Mouse (Mus musculus) ovary, adult 18-20 months (tissue): ENCODE data around the gene Atp8a2.

Source experiments
- DNase-seq: peaks from one replicate; pipeline ENCODE4 v3.0.0; 2022; ENCODE audit warnings: low spot score, mixed read lengths

The Atp8a2 gene

GRCm38 (mm10) chr14:59715695-59716442 lies 481.1 kb downstream of the Atp8a2 start:
- no peak for DNase-seq

GRCm38 (mm10) chr14:59709505-59710335 lies 487.3 kb downstream of the Atp8a2 start:
- DNase-seq: no peak

GRCm38 (mm10) chr14:59708009-59708408 lies 489.0 kb downstream of the Atp8a2 start:
- no peak for DNase-seq

GRCm38 (mm10) chr14:59705326-59706058 lies 491.5 kb downstream of the Atp8a2 start:
- DNase-seq: no peak

- DNase-seq: no peak
Measured at GRCm38 (mm10) chr14:59701492-59701891, 495.5 kb downstream of the Atp8a2 start.

GRCm38 (mm10) chr14:59695160-59695559 lies 501.8 kb downstream of the Atp8a2 start:
- DNase-seq: no peak

GRCm38 (mm10) chr14:59692164-59692563 lies 504.8 kb downstream of the Atp8a2 start:
- DNase-seq: no peak

- DNase-seq: no peak
Measured at GRCm38 (mm10) chr14:59691402-59691801, 505.6 kb downstream of the Atp8a2 start.

GRCm38 (mm10) chr14:59690954-59691353 lies 506.0 kb downstream of the Atp8a2 start:
- no peak for DNase-seq

GRCm38 (mm10) chr14:59689596-59689995 lies 507.4 kb downstream of the Atp8a2 start:
- DNase-seq: no peak

GRCm38 (mm10) chr14:59686229-59686628 lies 510.8 kb downstream of the Atp8a2 start:
- DNase-seq: no peak

GRCm38 (mm10) chr14:59685343-59685742 lies 511.6 kb downstream of the Atp8a2 start:
- no peak for DNase-seq

GRCm38 (mm10) chr14:59681906-59682305 lies 515.1 kb downstream of the Atp8a2 start:
- no peak for DNase-seq

- DNase-seq: peak; percentile 82
Measured at GRCm38 (mm10) chr14:59677598-59678003, 519.4 kb downstream of the Atp8a2 start.

- peak; percentile 38 for DNase-seq
Measured at GRCm38 (mm10) chr14:59675330-59675729, 521.6 kb downstream of the Atp8a2 start.

- no peak for DNase-seq
Measured at GRCm38 (mm10) chr14:59674556-59674955, 522.4 kb downstream of the Atp8a2 start.

GRCm38 (mm10) chr14:59672893-59673515 lies 524.0 kb downstream of the Atp8a2 start:
- peak; percentile 33 for DNase-seq

- no peak for DNase-seq
Measured at GRCm38 (mm10) chr14:59657098-59657497, 539.9 kb downstream of the Atp8a2 start.

GRCm38 (mm10) chr14:59656591-59656990 lies 540.4 kb downstream of the Atp8a2 start:
- no peak for DNase-seq

GRCm38 (mm10) chr14:59649337-59649736 lies 547.6 kb downstream of the Atp8a2 start:
- DNase-seq: no peak

GRCm38 (mm10) chr14:59648611-59649010 lies 548.4 kb downstream of the Atp8a2 start:
- DNase-seq: no peak
